Mouse (Mus musculus): ENCODE measurements around the gene Gm4707. TPM values are rescaled to one million over a fixed set of nuclear protein-coding genes. Genes with fewer than 3 reads are reported as not detected.

Gene Gm4707
- polyA plus RNA-seq (2011; ENCODE audit: insufficient read depth, insufficient read length, low replicate concordance, missing spikeins), result 27.1 and 29.6 TPM in 2 replicates

- Histone ChIP-seq H3K4me1 (ENCODE audit: control insufficient read depth, insufficient read depth, low read length) (no peaks in the 10 kb centered on the region), H3K27ac (ENCODE audit: control insufficient read depth, insufficient read depth, low read depth, low read length, poor library complexity) (no peak within 1 kb of the TSS), H3K4me3 (replicated peaks; ENCODE audit: control insufficient read depth, low read depth, low read length) (no peak within 1 kb of the TSS)
- 90% methylated on average over 2 of the region's 2 CpGs for WGBS
- TF ChIP-seq POLR2A (IDR thresholded peaks at IDR 0.05; ENCODE audit: borderline replicate concordance, control insufficient read depth, low read depth, low read length) (no peak), CTCF (IDR thresholded peaks at IDR 0.05; ENCODE audit: control insufficient read depth, insufficient read depth, low read length) (no peak)
These were observed at the start of gene Gm4707 for GRCm38 (mm10) chr17:71459818-71460217. TSS of gene Gm4707 (minus strand) at chr17:71459918.

GRCm38 (mm10) chr17:71506832-71507231 is 47.1 kb upstream of the Gm4707 start:
- WGBS, result 95% methylated on average over 8 of the region's 8 CpGs
- Histone ChIP-seq H3K4me3 (replicated peaks; ENCODE audit: control insufficient read depth, low read depth, low read length) (no peak overlapping the region), H3K4me1 (ENCODE audit: control insufficient read depth, insufficient read depth, low read length) (no peaks in the 10 kb centered on the region), H3K27ac (ENCODE audit: control insufficient read depth, insufficient read depth, low read depth, low read length, poor library complexity) (no peak overlapping the region)
- TF ChIP-seq CTCF (IDR thresholded peaks at IDR 0.05; ENCODE audit: control insufficient read depth, insufficient read depth, low read length) (no peak), POLR2A (IDR thresholded peaks at IDR 0.05; ENCODE audit: borderline replicate concordance, control insufficient read depth, low read depth, low read length) (no peak)

GRCm38 (mm10) chr17:71495784-71496183 is 36.1 kb upstream of the Gm4707 start:
- no peak for TF ChIP-seq CTCF (IDR thresholded peaks at IDR 0.05; ENCODE audit: control insufficient read depth, insufficient read depth, low read length)
- no peak overlapping the region for H3K4me3 ChIP-seq (replicated peaks; ENCODE audit: control insufficient read depth, low read depth, low read length)
- 79% methylated on average over 4 of the region's 4 CpGs for WGBS

GRCm38 (mm10) chr17:71491332-71491686 is 31.6 kb upstream of the Gm4707 start:
- TF ChIP-seq CTCF (IDR thresholded peaks at IDR 0.05; ENCODE audit: control insufficient read depth, insufficient read depth, low read length) (no peak), POLR2A (IDR thresholded peaks at IDR 0.05; ENCODE audit: borderline replicate concordance, control insufficient read depth, low read depth, low read length) (no peak)
- no peak overlapping the region for H3K4me3 ChIP-seq (replicated peaks; ENCODE audit: control insufficient read depth, low read depth, low read length)
- no peak overlapping the region for H3K27ac ChIP-seq (ENCODE audit: control insufficient read depth, insufficient read depth, low read depth, low read length, poor library complexity)
- H3K4me1 ChIP-seq (ENCODE audit: control insufficient read depth, insufficient read depth, low read length), result no peaks in the 10 kb centered on the region
- 69% methylated on average over 4 of the region's 4 CpGs for WGBS

More at GRCm38 (mm10) chr17:71495784-71496183, 36.1 kb upstream of the Gm4707 start:
- no peaks in the 10 kb centered on the region for H3K4me1 ChIP-seq (ENCODE audit: control insufficient read depth, insufficient read depth, low read length)
- H3K27ac ChIP-seq (ENCODE audit: control insufficient read depth, insufficient read depth, low read depth, low read length, poor library complexity), result no peak overlapping the region

GRCm38 (mm10) chr17:71490666-71491331 is 31.1 kb upstream of the Gm4707 start:
- Histone ChIP-seq H3K4me3 (replicated peaks; ENCODE audit: control insufficient read depth, low read depth, low read length) (no peak overlapping the region), H3K4me1 (ENCODE audit: control insufficient read depth, insufficient read depth, low read length) (no peaks in the 10 kb centered on the region), H3K27ac (ENCODE audit: control insufficient read depth, insufficient read depth, low read depth, low read length, poor library complexity) (no peak overlapping the region)
- 66% methylated on average over 9 of the region's 9 CpGs for WGBS
- no peak for TF ChIP-seq POLR2A (IDR thresholded peaks at IDR 0.05; ENCODE audit: borderline replicate concordance, control insufficient read depth, low read depth, low read length)

GRCm38 (mm10) chr17:71489703-71490461 is 30.2 kb upstream of the Gm4707 start:
- H3K4me1 ChIP-seq (ENCODE audit: control insufficient read depth, insufficient read depth, low read length), result no peaks in the 10 kb centered on the region; the same call in 1 of the 2 replicates
- no peak overlapping the region; the same call in 1 of the 2 replicates for H3K27ac ChIP-seq (ENCODE audit: control insufficient read depth, insufficient read depth, low read depth, low read length, poor library complexity)
- 66% methylated on average over 9 of the region's 9 CpGs for WGBS
- no peak overlapping the region for H3K4me3 ChIP-seq (replicated peaks; ENCODE audit: control insufficient read depth, low read depth, low read length)
- TF ChIP-seq CTCF (IDR thresholded peaks at IDR 0.05; ENCODE audit: control insufficient read depth, insufficient read depth, low read length) (no peak), POLR2A (IDR thresholded peaks at IDR 0.05; ENCODE audit: borderline replicate concordance, control insufficient read depth, low read depth, low read length) (no peak)

- TF ChIP-seq CTCF (IDR thresholded peaks at IDR 0.05; ENCODE audit: control insufficient read depth, insufficient read depth, low read length) (no peak), POLR2A (IDR thresholded peaks at IDR 0.05; ENCODE audit: borderline replicate concordance, control insufficient read depth, low read depth, low read length) (no peak)
- Histone ChIP-seq H3K4me1 (ENCODE audit: control insufficient read depth, insufficient read depth, low read length) (no peaks in the 10 kb centered on the region; the same call in 1 of the 2 replicates), H3K4me3 (replicated peaks; ENCODE audit: control insufficient read depth, low read depth, low read length) (peak overlapping the region; percentile 59), H3K27ac (ENCODE audit: control insufficient read depth, insufficient read depth, low read depth, low read length, poor library complexity) (peak overlapping the region; percentile 96)
- 4% methylated on average over 8 of the region's 8 CpGs for WGBS
These were observed 26.6 kb upstream of the Gm4707 start for GRCm38 (mm10) chr17:71486231-71486851.

GRCm38 (mm10) chr17:71485791-71486230 is 26.1 kb upstream of the Gm4707 start:
- TF ChIP-seq POLR2A (IDR thresholded peaks at IDR 0.05; ENCODE audit: borderline replicate concordance, control insufficient read depth, low read depth, low read length) (no peak), CTCF (IDR thresholded peaks at IDR 0.05; ENCODE audit: control insufficient read depth, insufficient read depth, low read length) (no peak)
- H3K4me1 ChIP-seq (ENCODE audit: control insufficient read depth, insufficient read depth, low read length), result no peaks in the 10 kb centered on the region; the same call in 1 of the 2 replicates
- under 1% methylated on average over 12 of the region's 12 CpGs for WGBS
- peak overlapping the region; percentile 96 for H3K27ac ChIP-seq (ENCODE audit: control insufficient read depth, insufficient read depth, low read depth, low read length, poor library complexity)
- peak overlapping the region; percentile 59 for H3K4me3 ChIP-seq (replicated peaks; ENCODE audit: control insufficient read depth, low read depth, low read length)
